Mouse (Mus musculus): ENCODE measurements around the gene Ube2d1. TPM values are rescaled to one million over a fixed set of nuclear protein-coding genes. Genes with fewer than 3 reads are reported as not detected.

Gene Ube2d1
- polyA plus RNA-seq, 1 experiment from 2014 or later, result 65.2 TPM

DNA sequence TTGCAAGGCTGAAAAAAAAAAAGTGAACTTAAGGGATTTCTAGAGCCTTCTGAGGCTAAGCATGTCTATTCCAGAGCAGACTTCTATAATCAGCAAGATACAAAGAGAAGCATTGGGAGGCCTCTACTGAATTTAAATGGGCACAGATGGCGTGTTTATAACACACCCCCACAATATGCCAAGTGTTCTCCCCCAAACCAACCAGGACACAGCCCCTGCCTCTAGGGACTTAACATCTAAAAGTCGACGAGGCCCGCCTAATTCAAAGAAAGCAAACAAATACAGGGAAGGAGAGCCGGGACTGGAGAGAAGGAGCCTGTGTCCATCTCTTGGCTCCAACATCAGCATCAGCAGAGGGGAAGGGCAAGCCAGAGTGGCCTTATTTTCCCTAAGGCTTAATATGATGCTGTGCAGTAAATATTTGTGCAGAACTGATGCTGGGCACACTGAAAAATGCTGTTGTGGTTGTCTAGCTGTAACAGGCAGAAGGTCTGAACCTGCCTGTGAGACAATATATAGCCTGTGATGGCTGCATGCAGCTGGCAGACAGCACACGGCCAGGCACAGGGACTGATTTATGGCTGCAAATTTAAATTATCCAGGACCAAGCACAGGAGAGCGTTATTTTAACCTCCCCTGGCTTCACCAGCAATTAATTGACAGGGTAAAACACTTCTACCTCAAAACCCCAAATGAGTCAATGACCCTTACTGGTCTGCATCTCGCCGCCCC, 11.9 kb downstream of the Ube2d1 start:
- Histone ChIP-seq H3K4me1 (peaks cover 6% of the 10 kb centered on the region; the same call in 1 of the 2 replicates), H3K4me3 (no peak overlapping the region), H3K9me3 (no peaks in the 10 kb centered on the region), H3K27me3 (ENCODE audit: insufficient read depth, poor library complexity, severe bottlenecking) (no peaks in the 10 kb centered on the region), H3K27ac (no peak overlapping the region), H3K36me3 (no peaks in the 10 kb centered on the region)
- no peak for DNase-seq (ENCODE audit: low spot score)
- 75% methylated on average over 9 of the region's 9 CpGs for WGBS

DNA sequence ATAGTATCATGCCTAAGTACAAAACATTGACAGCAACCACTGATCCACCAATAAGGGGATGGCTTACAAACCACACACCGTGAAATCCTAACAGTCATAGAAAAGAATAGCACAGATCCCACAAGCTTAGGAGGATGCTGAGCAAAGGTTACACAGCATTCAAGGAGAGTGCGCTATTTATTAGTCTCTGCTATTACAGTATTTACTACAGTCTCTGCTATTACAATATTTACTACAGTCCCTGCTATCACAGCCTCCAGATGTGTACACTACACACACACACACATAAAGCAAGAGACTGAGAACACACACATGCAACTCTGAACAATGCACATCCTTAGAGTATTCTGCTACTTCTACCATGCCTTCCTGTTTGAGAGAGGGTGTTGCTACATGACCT, 17.1 kb downstream of the Ube2d1 start:
- no peak overlapping the region for H3K4me3 ChIP-seq
- H3K4me1 ChIP-seq, result peaks cover 11% of the 10 kb centered on the region
- H3K27me3 ChIP-seq (ENCODE audit: insufficient read depth, poor library complexity, severe bottlenecking), result no peaks in the 10 kb centered on the region
- 78% methylated on average over 2 of the region's 2 CpGs for WGBS
- no peak overlapping the region for H3K27ac ChIP-seq
- H3K9me3 ChIP-seq, result no peaks in the 10 kb centered on the region
- DNase-seq (ENCODE audit: low spot score), result no peak
- H3K36me3 ChIP-seq, result no peaks in the 10 kb centered on the region

DNA sequence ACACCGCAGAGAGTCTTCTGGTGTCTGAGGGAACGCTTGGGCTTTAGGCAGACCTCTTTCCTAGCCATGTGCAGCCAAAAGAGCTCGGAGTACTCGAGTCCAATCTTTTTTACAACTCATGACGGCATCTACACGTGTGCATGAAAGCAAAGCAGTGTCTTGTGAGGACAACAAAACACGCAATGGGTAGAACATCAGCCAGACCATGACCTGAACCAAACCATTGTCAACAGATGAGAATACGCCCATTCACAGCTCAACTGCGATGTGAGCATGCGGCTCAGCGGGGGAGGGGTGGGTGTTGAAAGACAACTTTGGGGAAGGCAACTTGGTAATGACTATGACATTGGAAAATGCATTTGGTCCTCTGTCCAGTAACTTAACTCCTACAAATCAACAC, 17.6 kb downstream of the Ube2d1 start:
- Histone ChIP-seq H3K27me3 (ENCODE audit: insufficient read depth, poor library complexity, severe bottlenecking) (no peaks in the 10 kb centered on the region), H3K27ac (no peak overlapping the region), H3K4me1 (peaks cover 11% of the 10 kb centered on the region), H3K4me3 (no peak overlapping the region), H3K9me3 (no peaks in the 10 kb centered on the region), H3K36me3 (no peaks in the 10 kb centered on the region)
- 77% methylated on average over 11 of the region's 11 CpGs for WGBS
- DNase-seq (ENCODE audit: low spot score), result no peak

DNA sequence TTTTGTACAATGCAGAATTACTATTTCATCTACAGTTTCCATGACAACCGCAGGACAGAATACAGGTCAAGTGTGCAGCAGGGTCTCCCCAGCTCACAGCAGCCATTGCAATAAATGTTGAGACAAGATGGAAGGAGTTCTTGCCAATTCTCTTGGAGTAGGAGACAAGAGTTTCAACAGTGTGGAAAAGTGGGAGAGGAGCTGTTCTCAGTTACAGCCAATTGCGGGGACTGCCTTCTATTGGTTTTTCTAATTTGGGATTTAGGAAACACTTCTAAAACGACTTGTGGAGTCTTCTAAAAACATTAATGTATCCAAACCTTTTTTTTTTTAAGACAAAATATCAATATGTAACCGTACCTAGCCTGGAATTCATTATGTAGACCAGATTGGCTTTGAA, 20.0 kb downstream of the Ube2d1 start:
- 87% methylated on average over 4 of the region's 4 CpGs for WGBS
- H3K4me3 ChIP-seq, result no peak overlapping the region
- peaks cover 16% of the 10 kb centered on the region; the same call in 1 of the 2 replicates for H3K36me3 ChIP-seq
- H3K27me3 ChIP-seq (ENCODE audit: insufficient read depth, poor library complexity, severe bottlenecking), result no peaks in the 10 kb centered on the region
- no peak overlapping the region for H3K27ac ChIP-seq
- no peaks in the 10 kb centered on the region for H3K9me3 ChIP-seq
- peaks cover 11% of the 10 kb centered on the region for H3K4me1 ChIP-seq
- DNase-seq (ENCODE audit: low spot score), result no peak

DNA sequence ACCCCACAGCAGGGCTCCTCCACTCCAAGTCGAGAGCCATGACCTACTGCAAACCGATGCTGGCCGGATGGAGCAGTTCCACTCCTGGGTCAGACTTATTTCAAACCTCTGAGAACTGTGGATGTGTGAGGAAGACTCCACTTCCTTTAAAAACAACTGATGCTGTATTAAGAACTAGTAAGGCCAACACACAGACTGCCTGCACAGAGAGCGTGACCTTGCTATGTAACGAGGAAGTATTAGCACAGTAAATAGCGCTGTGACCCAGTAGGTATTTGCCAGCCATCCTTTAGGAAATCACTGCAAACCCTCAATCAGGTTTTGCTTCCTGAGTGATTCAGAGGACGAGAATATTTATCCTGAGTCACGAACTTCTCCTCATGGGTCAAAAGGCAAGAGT, 23.4 kb downstream of the Ube2d1 start:
- H3K36me3 ChIP-seq, result peaks cover 44% of the 10 kb centered on the region
- no peaks in the 10 kb centered on the region for H3K4me1 ChIP-seq
- no peak overlapping the region for H3K27ac ChIP-seq
- no peaks in the 10 kb centered on the region for H3K27me3 ChIP-seq (ENCODE audit: insufficient read depth, poor library complexity, severe bottlenecking)
- WGBS, result 73% methylated on average over 8 of the region's 8 CpGs
- no peak overlapping the region for H3K4me3 ChIP-seq
- H3K9me3 ChIP-seq, result no peaks in the 10 kb centered on the region
- no peak for DNase-seq (ENCODE audit: low spot score)

DNA sequence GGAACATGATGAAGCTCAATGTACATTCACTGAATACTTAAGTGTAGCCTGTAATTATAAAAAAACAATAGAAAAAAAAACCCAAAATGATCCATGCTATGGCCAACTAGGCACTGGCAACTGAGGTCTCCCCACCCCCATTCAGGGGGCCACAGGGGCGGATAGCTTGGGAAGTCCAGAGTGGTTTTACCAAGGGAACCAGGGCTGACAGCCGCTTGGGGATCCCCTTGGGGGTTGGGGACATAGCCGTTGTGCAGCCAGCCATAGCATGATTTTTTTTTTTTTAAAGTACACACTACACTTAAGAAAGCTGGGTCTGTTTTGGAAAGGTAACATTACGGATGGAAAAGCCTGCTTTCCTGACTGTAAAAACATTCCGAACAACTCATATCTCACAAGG, 26.1 kb downstream of the Ube2d1 start:
- Histone ChIP-seq H3K27me3 (ENCODE audit: insufficient read depth, poor library complexity, severe bottlenecking) (no peaks in the 10 kb centered on the region), H3K36me3 (peaks cover 65% of the 10 kb centered on the region), H3K27ac (no peak overlapping the region), H3K9me3 (no peaks in the 10 kb centered on the region), H3K4me1 (no peaks in the 10 kb centered on the region), H3K4me3 (no peak overlapping the region)
- 76% methylated on average over 5 of the region's 5 CpGs for WGBS
- no peak for DNase-seq (ENCODE audit: low spot score)

DNA sequence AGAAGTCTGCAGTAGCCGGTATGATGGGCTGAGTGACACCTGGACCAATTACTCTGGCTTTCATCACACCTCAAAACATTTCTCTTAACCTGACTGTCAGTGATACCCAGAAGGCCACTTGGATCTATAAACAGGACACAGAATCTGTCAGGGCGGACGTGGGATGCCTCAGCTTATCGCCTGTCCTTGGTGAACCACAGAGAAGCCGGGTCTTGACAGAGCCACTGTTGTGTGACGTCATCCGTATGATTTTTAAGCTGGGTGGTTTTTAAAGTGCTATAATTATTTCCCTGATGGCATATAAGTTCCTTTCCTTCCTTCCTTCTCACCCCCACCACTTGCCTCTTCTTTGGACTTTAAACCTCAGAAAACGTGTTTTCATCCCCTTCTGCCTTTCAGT, 26.5 kb downstream of the Ube2d1 start:
- H3K9me3 ChIP-seq, result no peaks in the 10 kb centered on the region
- H3K27me3 ChIP-seq (ENCODE audit: insufficient read depth, poor library complexity, severe bottlenecking), result no peaks in the 10 kb centered on the region
- 78% methylated on average over 8 of the region's 8 CpGs for WGBS
- no peak overlapping the region for H3K27ac ChIP-seq
- H3K36me3 ChIP-seq, result peaks cover 65% of the 10 kb centered on the region
- DNase-seq (ENCODE audit: low spot score), result no peak
- H3K4me1 ChIP-seq, result no peaks in the 10 kb centered on the region
- no peak overlapping the region for H3K4me3 ChIP-seq

DNA sequence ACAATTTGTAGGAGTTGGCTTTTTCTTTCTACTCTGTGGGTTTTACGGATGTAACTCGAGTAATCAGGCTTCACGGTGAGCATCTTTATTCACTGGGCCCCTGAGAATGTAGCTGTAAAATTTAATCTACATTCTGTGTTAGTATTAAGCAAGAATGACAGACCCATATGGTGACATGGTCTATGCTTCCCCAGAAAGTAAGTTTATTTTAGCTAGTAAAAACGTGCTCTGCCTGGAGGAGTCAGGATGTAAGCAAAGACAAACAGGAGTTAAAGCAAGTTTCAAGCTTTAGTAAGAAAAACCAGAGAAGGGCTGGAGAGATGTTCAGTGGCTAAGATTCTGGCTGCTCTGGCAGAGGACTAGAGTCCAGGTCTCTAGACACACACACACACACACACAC, 31.9 kb downstream of the Ube2d1 start:
- 81% methylated on average over 4 of the region's 4 CpGs for WGBS
- Histone ChIP-seq H3K4me1 (peaks cover 5% of the 10 kb centered on the region; the same call in 1 of the 2 replicates), H3K9me3 (no peaks in the 10 kb centered on the region), H3K27me3 (ENCODE audit: insufficient read depth, poor library complexity, severe bottlenecking) (no peaks in the 10 kb centered on the region), H3K36me3 (peaks cover 35% of the 10 kb centered on the region), H3K4me3 (no peak overlapping the region), H3K27ac (no peak overlapping the region)
- DNase-seq (ENCODE audit: low spot score), result no peak

DNA sequence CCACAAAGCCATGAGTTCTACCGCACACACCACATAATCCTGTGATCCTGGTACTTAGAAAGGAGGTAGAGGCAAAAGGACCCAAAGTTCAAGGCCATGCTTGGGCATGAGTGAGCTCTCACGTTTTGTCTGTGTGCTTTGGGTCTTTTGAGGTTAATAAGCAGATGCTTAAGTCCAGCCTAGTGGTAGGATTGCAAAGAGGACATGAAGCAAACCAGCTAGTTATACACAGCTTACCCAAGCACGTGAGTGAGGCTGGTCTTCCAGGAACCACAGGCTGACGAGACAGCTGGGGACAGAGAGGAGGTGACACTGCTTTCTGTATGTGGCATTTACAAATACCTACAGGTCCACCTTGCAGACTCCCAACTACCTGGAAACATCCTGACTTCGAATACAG, 32.6 kb downstream of the Ube2d1 start:
- Histone ChIP-seq H3K4me3 (no peak overlapping the region), H3K36me3 (peaks cover 28% of the 10 kb centered on the region), H3K4me1 (peaks cover 5% of the 10 kb centered on the region; the same call in 1 of the 2 replicates), H3K9me3 (no peaks in the 10 kb centered on the region), H3K27ac (no peak overlapping the region), H3K27me3 (ENCODE audit: insufficient read depth, poor library complexity, severe bottlenecking) (no peaks in the 10 kb centered on the region)
- DNase-seq (ENCODE audit: low spot score), result peak; percentile 45
- WGBS, result 74% methylated on average over 5 of the region's 5 CpGs

DNA sequence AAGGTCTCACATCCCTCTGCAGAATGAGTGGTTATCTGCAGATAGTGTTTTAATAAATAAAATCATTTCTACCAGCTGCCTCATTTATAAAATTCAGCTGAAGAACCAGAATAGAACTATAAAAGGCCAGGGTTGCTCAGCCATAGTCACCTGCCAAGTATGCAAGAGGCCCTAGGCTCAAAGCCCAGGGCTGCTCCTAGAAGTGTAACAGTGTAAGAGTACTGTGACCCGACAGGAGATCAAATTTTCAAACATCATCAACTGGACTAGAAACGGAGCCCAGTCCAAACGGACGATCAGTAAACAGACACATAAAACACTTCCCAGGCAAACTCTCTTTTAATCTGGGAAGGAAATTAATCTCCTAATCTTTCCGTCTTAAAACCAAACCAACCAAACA, 33.2 kb downstream of the Ube2d1 start:
- Histone ChIP-seq H3K27me3 (ENCODE audit: insufficient read depth, poor library complexity, severe bottlenecking) (no peaks in the 10 kb centered on the region), H3K4me3 (no peak overlapping the region), H3K4me1 (peaks cover 5% of the 10 kb centered on the region; the same call in 1 of the 2 replicates), H3K9me3 (no peaks in the 10 kb centered on the region), H3K27ac (no peak overlapping the region), H3K36me3 (peaks cover 22% of the 10 kb centered on the region)
- peak; percentile 46 for DNase-seq (ENCODE audit: low spot score)
- 83% methylated on average over 5 of the region's 5 CpGs for WGBS

DNA sequence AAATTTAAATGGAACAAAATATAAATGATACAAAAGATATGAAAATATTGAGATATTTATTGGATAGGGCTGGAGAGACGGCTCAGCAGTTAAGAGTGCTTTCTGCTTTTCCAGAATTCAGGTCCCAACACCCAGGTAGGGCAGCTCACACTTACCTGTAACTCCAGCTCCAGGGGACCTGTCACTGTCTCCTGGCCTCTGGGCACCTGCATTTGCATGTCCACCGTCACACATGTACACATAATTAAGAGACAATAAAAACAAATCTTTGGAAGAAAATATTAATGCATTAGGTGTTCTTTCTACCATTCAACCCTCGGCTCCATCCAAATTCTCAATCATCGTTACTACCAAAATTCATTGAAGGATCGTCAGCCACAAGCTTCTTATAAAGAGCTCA, 33.8 kb downstream of the Ube2d1 start:
- H3K27ac ChIP-seq, result no peak overlapping the region
- peaks cover 17% of the 10 kb centered on the region for H3K36me3 ChIP-seq
- no peak overlapping the region for H3K4me3 ChIP-seq
- peaks cover 5% of the 10 kb centered on the region; the same call in 1 of the 2 replicates for H3K4me1 ChIP-seq
- no peaks in the 10 kb centered on the region for H3K27me3 ChIP-seq (ENCODE audit: insufficient read depth, poor library complexity, severe bottlenecking)
- WGBS, result 86% methylated on average over 5 of the region's 5 CpGs
- no peaks in the 10 kb centered on the region for H3K9me3 ChIP-seq
- peak; percentile 64 for DNase-seq (ENCODE audit: low spot score)

DNA sequence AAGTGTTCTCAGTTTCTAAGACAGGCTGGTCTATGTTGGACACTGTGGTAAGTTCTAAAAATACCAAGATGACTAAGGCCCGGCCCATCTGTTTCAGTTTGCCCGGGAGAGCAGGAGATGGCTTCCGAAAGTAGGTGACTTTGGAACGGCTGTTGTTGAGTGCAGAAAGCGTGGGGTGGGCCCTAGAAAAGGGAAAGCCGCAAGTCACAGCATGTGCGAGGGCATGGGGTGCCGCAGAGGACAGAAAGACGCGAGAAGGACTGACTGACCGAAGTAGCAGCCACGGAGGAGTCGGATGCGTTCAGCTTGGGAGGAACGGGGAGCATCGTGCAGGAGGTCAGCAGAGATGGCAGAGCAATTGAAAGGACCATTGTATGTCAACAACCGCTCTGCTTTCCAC, 34.6 kb downstream of the Ube2d1 start:
- H3K27ac ChIP-seq, result 0 out of 2 replicates have a peak overlapping the region, but pooled peaks have one; percentile 22
- no peaks in the 10 kb centered on the region for H3K9me3 ChIP-seq
- no peak overlapping the region for H3K4me3 ChIP-seq
- 72% methylated on average over 17 of the region's 17 CpGs for WGBS
- no peaks in the 10 kb centered on the region for H3K27me3 ChIP-seq (ENCODE audit: insufficient read depth, poor library complexity, severe bottlenecking)
- H3K4me1 ChIP-seq, result peaks cover 5% of the 10 kb centered on the region; the same call in 1 of the 2 replicates
- H3K36me3 ChIP-seq, result peaks cover 11% of the 10 kb centered on the region; the same call in 1 of the 2 replicates
- DNase-seq (ENCODE audit: low spot score), result peak; percentile 70

DNA sequence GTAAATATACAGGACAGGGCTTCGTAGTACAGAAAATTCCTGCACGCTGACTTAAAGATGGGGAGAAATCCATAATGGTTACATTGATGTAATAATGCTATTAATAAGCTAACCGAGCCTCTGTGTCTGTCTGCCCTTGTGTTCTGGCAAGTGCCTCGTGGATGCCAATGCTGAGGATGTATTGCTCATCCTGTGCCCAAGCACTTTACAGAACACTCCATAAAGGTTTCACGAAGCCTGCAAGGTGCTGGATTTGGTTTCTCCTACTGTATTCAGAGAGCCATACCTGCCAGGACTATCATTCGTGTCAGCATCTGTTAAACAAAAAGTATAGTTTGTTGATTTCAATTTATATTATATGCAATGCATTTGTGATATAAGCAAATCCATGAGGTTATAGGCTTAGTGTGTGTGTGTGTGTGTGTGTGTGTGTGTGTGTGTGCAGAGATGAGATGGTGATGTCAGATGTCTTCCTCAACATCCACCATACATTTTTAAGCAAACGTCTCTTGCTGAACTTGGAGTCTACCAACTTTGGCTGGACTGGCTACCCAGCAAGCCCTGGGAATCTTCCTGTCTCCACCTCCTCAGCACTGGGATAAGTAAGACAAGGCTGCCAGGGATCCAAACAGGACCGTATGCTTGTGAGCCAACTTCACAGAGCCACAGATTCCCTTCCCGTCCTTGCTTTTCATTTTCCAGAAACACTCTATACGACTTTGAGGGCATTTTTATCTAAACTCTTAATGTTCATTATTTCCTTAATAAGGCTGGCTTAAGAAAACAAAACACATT, 35.8 kb downstream of the Ube2d1 start:
- H3K4me1 ChIP-seq, result peaks cover 5% of the 10 kb centered on the region; the same call in 1 of the 2 replicates
- no peaks in the 10 kb centered on the region for H3K27me3 ChIP-seq (ENCODE audit: insufficient read depth, poor library complexity, severe bottlenecking)
- no peak overlapping the region for H3K27ac ChIP-seq
- no peaks in the 10 kb centered on the region for H3K9me3 ChIP-seq
- WGBS, result 79% methylated on average over 10 of the region's 10 CpGs
- peaks cover 2% of the 10 kb centered on the region; the same call in 1 of the 2 replicates for H3K36me3 ChIP-seq
- DNase-seq (ENCODE audit: low spot score), result peak; percentile 57
- H3K4me3 ChIP-seq, result no peak overlapping the region

Data from heart, embryonic 10.5 days (tissue).